Mouse (Mus musculus) adrenal gland, postnatal 10 days (tissue): Measurements from ENCODE around the gene Dennd5b. TPM values are rescaled to one million over a fixed set of nuclear protein-coding genes. Genes with fewer than 3 reads are reported as not detected.
"Not testable (repeated sequence)": the region's sequence is repeated elsewhere in the genome, so short reads cannot be mapped to it uniquely, and the experiment has no call there.

Experiments used
- DNase-seq: peaks from one replicate; pipeline ENCODE4 v3.0.0; 2021; ENCODE audit warnings: mixed read lengths
- long read RNA-seq, 2 experiments: library from polyadenylated mRNA; stranded (forward); transcript quantifications; one replicate each; pipeline ENCODE4 v2.0.0; 2021
- total RNA-seq, 2 experiments: library from RNA; stranded (reverse); gene quantifications; 2 replicates each; pipeline ENCODE4 v1.2.3; 2021

The Dennd5b gene
- total RNA-seq = 10 to 100 TPM; 19.0 to 19.1 TPM
- long read RNA-seq, experiment 1, partial matches to known transcripts = 1 of 5 reads
- long read RNA-seq, experiment 1, other reads (novel, unspliced or antisense) = 4 of 5 reads
- long read RNA-seq, experiment 2, partial matches to known transcripts = 0 of 6 reads
- long read RNA-seq, experiment 2, other reads (novel, unspliced or antisense) = 6 of 6 reads

DNA sequence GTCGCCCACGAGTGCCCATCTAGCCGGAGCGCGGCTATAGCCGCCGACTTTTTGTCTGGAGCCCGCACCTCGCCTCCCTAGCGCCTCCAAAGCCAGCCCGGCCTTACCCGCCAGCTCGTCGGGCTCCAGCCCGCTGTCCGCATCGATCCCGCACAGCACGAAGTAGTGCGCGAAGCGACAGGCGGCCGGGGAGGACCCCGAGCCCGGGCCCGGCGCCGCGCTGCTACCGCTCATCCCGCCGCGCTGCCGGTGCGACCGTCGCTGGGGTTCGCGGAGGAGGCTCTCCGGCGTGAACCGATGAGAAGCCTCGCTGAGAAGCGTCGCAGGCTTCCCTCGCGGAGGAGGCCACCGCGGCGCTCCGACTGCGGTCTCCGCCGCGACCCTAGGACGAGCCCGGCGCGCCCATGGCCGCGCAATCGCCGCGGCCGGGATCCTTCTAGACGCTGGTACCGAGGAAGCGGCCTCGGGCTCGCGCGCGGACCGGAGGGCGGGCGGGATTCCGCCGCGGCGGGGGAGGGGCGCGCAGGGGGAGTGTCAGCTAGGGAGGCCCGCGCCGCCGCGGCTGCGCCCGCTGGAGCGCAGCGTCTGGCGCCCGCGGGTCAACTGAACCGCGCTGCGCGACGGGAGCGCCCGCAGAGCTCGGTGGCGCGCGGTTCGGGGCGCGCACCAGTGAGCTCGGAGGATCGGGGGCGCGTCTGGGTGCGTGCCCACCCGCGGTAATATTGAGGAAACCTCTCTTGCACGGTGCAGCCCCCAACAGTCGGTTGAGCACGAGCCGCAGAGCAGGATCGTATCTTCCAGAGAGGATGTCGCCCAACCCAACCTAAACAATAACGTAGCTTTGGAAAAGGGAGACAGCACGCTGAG is at the start of gene Dennd5b:
Gene Dennd5b (minus strand): TSS at position 605 of the 867 bp plus-strand sequence.
- peak; percentile 93 for DNase-seq

- DNase-seq = no peak
Observed at GRCm38 (mm10) chr6:149148436-149149229, 47.2 kb upstream of the Dennd5b start.

- DNase-seq = no peak
Observed at GRCm38 (mm10) chr6:149145143-149145542, 43.7 kb upstream of the Dennd5b start.

- peak; percentile 90 for DNase-seq
Observed at GRCm38 (mm10) chr6:149141393-149142173, 40.1 kb upstream of the Dennd5b start.

DNA sequence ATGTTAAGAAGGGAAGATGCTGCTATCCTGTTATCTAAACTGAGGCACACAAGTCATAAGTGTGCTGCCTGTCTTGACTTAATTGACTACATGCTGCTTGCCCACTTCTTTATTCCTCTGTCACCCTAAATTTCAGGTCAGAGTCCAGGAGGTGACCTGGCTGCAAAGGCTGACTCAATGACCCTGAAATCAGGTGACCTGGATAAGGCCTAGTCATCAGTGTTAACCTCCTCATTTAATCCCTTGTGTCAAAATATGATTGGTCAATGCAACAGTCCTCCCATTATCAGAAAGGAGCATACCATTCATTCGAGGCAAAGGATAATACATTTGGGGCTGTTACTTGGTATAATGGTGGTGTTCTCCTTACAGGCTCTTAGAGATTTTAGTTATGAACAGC is 38.0 kb upstream of the Dennd5b start, which contains the start of gene Etfbkmt:
Gene Etfbkmt (plus strand): TSS at position 379 of the 400 bp plus-strand sequence.
- no peak for DNase-seq

GRCm38 (mm10) chr6:149139011-149139410 is 37.5 kb upstream of the Dennd5b start:
- DNase-seq = no peak

DNA sequence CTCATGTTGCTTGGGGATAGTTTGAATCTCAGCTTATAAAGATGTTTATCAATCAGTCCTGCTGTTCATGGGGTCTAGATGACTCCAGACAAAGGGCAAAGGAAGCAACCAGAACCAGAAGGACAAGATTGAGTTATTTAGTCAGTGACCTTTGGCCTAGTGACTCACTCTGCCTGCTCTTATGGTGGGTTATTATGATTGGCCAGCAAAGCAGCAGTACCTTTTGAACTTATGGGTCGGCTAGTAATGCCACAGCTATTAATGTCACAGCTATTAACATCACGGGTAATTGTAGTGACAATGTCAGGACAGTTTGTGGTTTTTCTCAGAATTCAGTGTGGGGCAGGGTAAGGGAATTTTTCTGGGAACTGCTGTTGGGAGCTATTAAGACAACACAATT is 36.5 kb upstream of the Dennd5b start:
- no peak for DNase-seq

- DNase-seq = no peak
Observed at GRCm38 (mm10) chr6:149135631-149136030, 34.2 kb upstream of the Dennd5b start.

GRCm38 (mm10) chr6:149134391-149135150 is 33.1 kb upstream of the Dennd5b start:
- no peak for DNase-seq

- DNase-seq = peak; percentile 49
Observed at GRCm38 (mm10) chr6:149132311-149133077, 31.0 kb upstream of the Dennd5b start.

GRCm38 (mm10) chr6:149131111-149131510 is 29.6 kb upstream of the Dennd5b start:
- DNase-seq = no peak

DNA sequence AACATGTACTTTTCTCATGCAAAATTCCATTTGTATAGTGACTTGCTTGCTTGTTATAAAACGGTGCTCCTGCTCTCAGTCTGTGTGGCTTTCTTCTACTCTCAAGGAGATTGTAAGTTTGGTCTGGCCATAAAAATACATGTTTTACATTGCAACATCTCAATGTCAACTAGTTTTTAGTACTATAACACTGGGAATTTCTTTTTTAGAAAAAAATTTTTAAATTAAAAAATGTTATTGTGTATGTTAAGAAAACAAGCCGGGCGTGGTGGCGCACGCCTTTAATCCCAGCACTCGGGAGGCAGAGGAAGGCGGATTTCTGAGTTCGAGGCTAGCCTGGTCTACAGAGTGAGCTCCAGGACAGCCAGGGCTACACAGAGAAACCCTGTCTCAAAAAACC is 28.4 kb upstream of the Dennd5b start, which contains the start of gene Gm10203:
Gene Gm10203 (plus strand): TSS at position 301 of the 400 bp plus-strand sequence.
- DNase-seq = not testable (repeated sequence)

GRCm38 (mm10) chr6:149126675-149127074 is 25.2 kb upstream of the Dennd5b start:
- peak; percentile 64 for DNase-seq

DNA sequence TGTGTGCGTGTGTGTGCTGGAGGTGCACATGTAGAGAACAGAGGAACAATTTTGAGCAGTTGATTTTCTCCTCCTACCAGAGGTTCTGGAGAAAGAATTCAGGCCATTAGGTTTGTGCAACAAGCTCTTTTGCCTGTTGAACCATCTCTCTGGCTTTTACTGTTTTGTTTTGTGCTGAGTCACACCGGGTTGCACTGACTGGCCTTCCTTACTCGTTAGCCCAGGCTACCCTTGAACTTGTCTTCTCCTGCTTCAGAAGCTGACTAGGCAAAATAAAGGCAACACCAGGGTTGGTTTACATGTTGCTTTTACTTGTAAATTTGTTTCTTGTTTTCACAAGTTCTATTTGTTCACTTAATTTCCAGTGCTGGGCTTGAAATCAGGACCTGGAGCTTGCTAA is 21.6 kb upstream of the Dennd5b start:
- DNase-seq = no peak

DNA sequence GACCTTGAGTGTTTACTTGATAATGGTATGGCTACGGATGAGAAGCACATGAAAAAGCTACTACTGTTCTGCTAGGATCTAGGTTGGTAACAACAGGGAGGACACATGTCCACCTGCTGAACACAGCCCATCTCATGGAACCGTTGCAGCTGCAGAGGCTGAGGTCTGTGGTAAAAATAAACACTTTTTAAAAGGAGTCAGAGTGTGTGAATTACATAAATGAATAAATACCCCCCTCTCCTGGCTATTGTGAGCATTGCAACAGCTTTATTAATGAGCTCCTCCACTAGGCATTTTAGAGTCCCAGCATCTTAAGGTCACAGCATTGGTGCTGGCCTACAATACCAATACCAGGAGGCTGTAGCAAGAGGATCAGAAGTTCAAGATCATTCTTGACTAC is 18.4 kb upstream of the Dennd5b start:
- peak; percentile 81 for DNase-seq

- DNase-seq = peak; percentile 60
Observed at GRCm38 (mm10) chr6:149118935-149119334, 17.5 kb upstream of the Dennd5b start.

DNA sequence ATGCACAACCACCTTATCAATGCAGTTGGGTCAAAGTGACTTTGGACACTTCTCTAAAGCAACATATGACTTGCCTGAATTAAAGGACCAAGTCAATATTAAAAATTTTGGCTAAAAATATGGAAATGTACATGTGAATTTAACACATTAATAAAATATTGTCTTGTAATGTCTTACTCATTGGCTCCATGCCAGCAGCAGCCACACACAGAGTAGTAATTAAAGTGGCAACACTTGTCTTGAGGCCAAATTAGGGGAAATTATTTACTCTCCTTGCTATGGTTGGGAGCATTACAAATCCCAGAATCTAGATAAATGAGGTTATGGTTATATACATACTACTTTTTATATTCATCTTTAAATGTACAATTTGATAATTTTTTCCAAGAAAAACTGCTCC is 15.5 kb upstream of the Dennd5b start:
- no peak for DNase-seq

- DNase-seq = no peak
Observed at GRCm38 (mm10) chr6:149108909-149109308, 7.4 kb upstream of the Dennd5b start.

DNA sequence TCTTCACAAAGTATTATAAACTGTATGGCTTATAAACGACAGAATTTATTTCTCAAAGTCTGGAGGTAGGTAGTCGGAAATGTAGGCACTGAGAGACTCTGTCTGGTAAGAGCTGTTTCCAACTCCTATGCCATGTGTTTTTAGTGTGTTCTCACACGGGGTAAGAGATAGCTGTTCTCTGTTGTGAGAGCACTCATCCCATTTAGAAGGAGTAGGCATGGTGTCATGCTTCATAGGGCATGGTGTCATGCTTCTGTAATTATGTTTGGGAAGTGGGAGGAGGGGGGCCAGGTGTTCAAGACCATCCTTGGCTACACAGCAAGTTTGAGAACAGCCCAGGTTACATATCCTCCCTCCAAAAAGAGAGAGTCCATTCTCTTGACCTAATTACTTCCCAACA is 6.1 kb upstream of the Dennd5b start:
- DNase-seq = no peak

DNA sequence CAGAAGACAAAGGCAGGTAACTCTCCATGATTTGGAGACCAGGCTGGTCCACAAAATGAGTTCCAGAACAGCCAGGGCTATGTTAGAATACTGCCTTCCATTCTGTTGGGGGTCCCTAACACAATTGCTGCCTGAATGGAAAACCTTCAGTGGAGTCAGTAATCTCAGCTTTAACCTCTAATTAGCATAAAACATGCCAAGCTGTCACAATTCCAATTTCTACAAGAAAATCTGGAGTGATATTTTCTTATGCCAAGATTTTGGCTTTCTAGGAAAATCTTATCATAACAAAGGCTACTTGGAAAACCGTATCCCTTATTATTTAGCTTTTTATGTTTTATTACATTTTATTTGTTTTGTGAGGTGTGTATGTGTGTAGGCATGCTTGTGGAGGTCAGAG is 2.0 kb upstream of the Dennd5b start:
- no peak for DNase-seq
